Mouse (Mus musculus) CH12.LX (cell line): ENCODE measurements around the gene Kncn. TPM values are rescaled to one million over a fixed set of nuclear protein-coding genes. Genes with fewer than 3 reads are reported as not detected.

Experiments used
- DNase-seq: peaks from one replicate; pipeline ENCODE4 v3.0.0-alpha.2; 2013; ENCODE audit errors: extremely low read depth
- H3K27ac ChIP-seq: 2 replicates; pipeline ENCODE4 v1.5.1; 2012; ENCODE audit warnings: low read depth, mild to moderate bottlenecking, control low read depth, moderate library complexity; ENCODE audit not compliant: insufficient read depth
- H3K27me3 ChIP-seq: replicated peaks from 2 replicates; pipeline ENCODE3; 2012; ENCODE audit warnings: inconsistent platforms
- H3K36me3 ChIP-seq, 2 experiments: replicated peaks in 1 of 2; 2 replicates each; pipeline versions ENCODE3 to v1.6.1; 2012; ENCODE audit warnings: inconsistent platforms in 1 of 2, low read length in 1 of 2, mild to moderate bottlenecking in 1 of 2, mixed read lengths in 1 of 2, moderate library complexity in 1 of 2; ENCODE audit not compliant: control insufficient read depth in 1 of 2, insufficient read depth in 1 of 2
- H3K4me1 ChIP-seq, 2 experiments: 2 replicates each; pipeline ENCODE4 v1.6.1; 2012; ENCODE audit warnings: inconsistent platforms in 1 of 2, moderate library complexity in 1 of 2; ENCODE audit not compliant: insufficient read depth in 2 of 2, control insufficient read depth in 1 of 2
- H3K4me2 ChIP-seq: 2 replicates; pipeline ENCODE4 v1.6.1; 2012; ENCODE audit warnings: low read depth, mild to moderate bottlenecking, control low read depth; ENCODE audit not compliant: poor library complexity, insufficient read depth, severe bottlenecking
- H3K4me3 ChIP-seq, 3 experiments: fragments of 150-350 bp in 1 of 3; sonication (generic) in 1 of 3; replicated peaks in 1 of 3; 2 replicates each; pipeline versions ENCODE3 to v1.5.1; 2011 to 2012; ENCODE audit warnings: low read depth in 2 of 3, low read length in 2 of 3, mild to moderate bottlenecking in 2 of 3, moderate library complexity in 2 of 3, control low read depth in 1 of 3, improper control_type of control experiment in 1 of 3, inconsistent platforms in 1 of 3, mixed read lengths in 1 of 3; ENCODE audit not compliant: poor library complexity in 1 of 3
- H3K79me2 ChIP-seq: replicated peaks from 2 replicates; pipeline ENCODE4 v1.6.1; 2012; ENCODE audit warnings: mild to moderate bottlenecking, moderate library complexity; ENCODE audit not compliant: control insufficient read depth, poor library complexity, insufficient read depth, severe bottlenecking; ENCODE audit errors: extremely low read depth
- H3K9ac ChIP-seq: 2 replicates; pipeline ENCODE4 v1.6.1; 2012; ENCODE audit warnings: low read depth, mild to moderate bottlenecking, control low read depth, moderate library complexity; ENCODE audit not compliant: insufficient read depth
- H3K9me3 ChIP-seq: replicated peaks from 2 replicates; pipeline ENCODE3; 2012; ENCODE audit warnings: low read length, inconsistent platforms, mixed read lengths
- CHD2 ChIP-seq: IDR thresholded peaks from 2 replicates; pipeline ENCODE4 v1.6.1; 2011; ENCODE audit warnings: low read length, improper control_type of control experiment
- E2F4 ChIP-seq: IDR thresholded peaks from 2 replicates; pipeline ENCODE4 v1.6.1; 2011; ENCODE audit warnings: low read depth, low read length, improper control_type of control experiment; ENCODE audit not compliant: insufficient replicate concordance
- ELF1 ChIP-seq: IDR thresholded peaks from 2 replicates; pipeline ENCODE4 v1.6.1; 2014; ENCODE audit warnings: low read depth, mild to moderate bottlenecking, inconsistent platforms, low read length, improper control_type of control experiment
- EP300 ChIP-seq: IDR thresholded peaks from 2 replicates; pipeline ENCODE4 v1.6.1; 2011; ENCODE audit warnings: low read length, improper control_type of control experiment
- HCFC1 ChIP-seq: IDR thresholded peaks from 2 replicates; pipeline ENCODE4 v1.6.1; 2012; ENCODE audit warnings: low read depth, mild to moderate bottlenecking, inconsistent platforms, low read length, improper control_type of control experiment
- JUN ChIP-seq: IDR thresholded peaks from 2 replicates; pipeline ENCODE4 v1.6.1; 2011; ENCODE audit warnings: low read depth, mild to moderate bottlenecking, low read length, improper control_type of control experiment, moderate library complexity; ENCODE audit not compliant: insufficient read depth
- JUND ChIP-seq: conservative IDR thresholded peaks from 2 replicates; pipeline ENCODE4 v1.6.1; 2011; ENCODE audit warnings: low read depth, low read length, improper control_type of control experiment
- KAT2A ChIP-seq: IDR thresholded peaks from 2 replicates; pipeline ENCODE4 v1.6.1; 2012; ENCODE audit warnings: low read length, improper control_type of control experiment, inconsistent platforms; ENCODE audit not compliant: insufficient replicate concordance
- MAX ChIP-seq: IDR thresholded peaks from 2 replicates; pipeline ENCODE4 v1.6.1; 2011; ENCODE audit warnings: low read length, improper control_type of control experiment
- MEF2A ChIP-seq: IDR thresholded peaks from 2 replicates; pipeline ENCODE4 v1.6.1; 2014; ENCODE audit warnings: low read depth, mild to moderate bottlenecking, inconsistent platforms, low read length, improper control_type of control experiment, borderline replicate concordance
- MYC ChIP-seq: IDR thresholded peaks from 2 replicates; pipeline ENCODE4 v1.6.1; 2011; ENCODE audit warnings: low read depth, mild to moderate bottlenecking, improper control_type of control experiment, low read length
- NRF1 ChIP-seq: IDR thresholded peaks from 2 replicates; pipeline ENCODE4 v1.6.1; 2014; ENCODE audit warnings: low read depth, mild to moderate bottlenecking, inconsistent platforms, low read length, improper control_type of control experiment, moderate library complexity
- PAX5 ChIP-seq: IDR thresholded peaks from 2 replicates; pipeline ENCODE4 v1.6.1; 2012; ENCODE audit warnings: low read length, inconsistent platforms, mixed read lengths
- POLR2A ChIP-seq: IDR thresholded peaks from 2 replicates; pipeline ENCODE4 v1.6.1; 2011; ENCODE audit warnings: low read depth, mild to moderate bottlenecking, improper control_type of control experiment, low read length
- POLR2AphosphoS2 ChIP-seq: IDR thresholded peaks from 2 replicates; pipeline ENCODE4 v1.6.1; 2011; ENCODE audit warnings: low read depth, low read length, improper control_type of control experiment
- RCOR1 ChIP-seq: conservative IDR thresholded peaks from 2 replicates; pipeline ENCODE4 v1.6.1; 2012; ENCODE audit warnings: low read depth, mild to moderate bottlenecking, inconsistent platforms, low read length, improper control_type of control experiment
- SIN3A ChIP-seq: IDR thresholded peaks from 2 replicates; pipeline ENCODE4 v1.6.1; 2012; ENCODE audit warnings: low read length, improper control_type of control experiment, inconsistent platforms
- SMC3 ChIP-seq: IDR thresholded peaks from 2 replicates; pipeline ENCODE4 v1.6.1; 2011; ENCODE audit warnings: low read depth, low read length, improper control_type of control experiment
- TBP ChIP-seq: conservative IDR thresholded peaks from 2 replicates; pipeline ENCODE4 v1.6.1; 2011; ENCODE audit warnings: low read depth, low read length, improper control_type of control experiment
- UBTF ChIP-seq: IDR thresholded peaks from 2 replicates; pipeline ENCODE4 v1.6.1; 2012; ENCODE audit warnings: low read depth, mild to moderate bottlenecking, inconsistent platforms, low read length, improper control_type of control experiment, moderate library complexity
- USF1 ChIP-seq: IDR thresholded peaks from 2 replicates; pipeline ENCODE4 v1.6.1; 2014; ENCODE audit warnings: low read depth, mild to moderate bottlenecking, inconsistent platforms, low read length, improper control_type of control experiment
- ZKSCAN1 ChIP-seq: IDR thresholded peaks from 2 replicates; pipeline ENCODE4 v1.6.1; 2012; ENCODE audit warnings: low read depth, inconsistent platforms, low read length, improper control_type of control experiment, borderline replicate concordance
- ZMIZ1 ChIP-seq: IDR thresholded peaks from 2 replicates; pipeline ENCODE4 v1.6.1; 2012; ENCODE audit warnings: low read depth, mild to moderate bottlenecking, inconsistent platforms, low read length, improper control_type of control experiment
- dilution Hi-C: fragments of 300-500 bp; cut with MboI; formaldehyde crosslinking; loops from 2 replicates; pipeline ENCODE4 v1.14.3; 2020; ENCODE audit warnings: low sequenced_read_pairs; ENCODE audit not compliant: extremely low pct_unique_long_range_greater_than_20kb, extremely low pct_ligation_motif_present
- in situ Hi-C: fragments of 300-500 bp; cut with MboI; formaldehyde crosslinking; loops from 3 replicates; pipeline ENCODE4 v1.14.3; 2019; ENCODE audit warnings: low sequenced_read_pairs, low pct_ligation_motif_present, low pct_unique_long_range_greater_than_20kb, mixed read lengths
- polyA plus RNA-seq: library from polyadenylated mRNA; unstranded; fragments of >175 nt; gene quantifications from 2 replicates; pipeline ENCODE4 v1.2.1, GENCODE M21; 2012; ENCODE audit warnings: low read depth; ENCODE audit not compliant: insufficient read length
- total RNA-seq, 2 experiments: library from RNA; depleted of rRNA; stranded (reverse); fragments of 300-350 nt in 1 of 2; fragments of >200 nt in 1 of 2; gene quantifications; 2 replicates each; pipeline ENCODE4 v1.2.3; 2012 to 2014

Gene Kncn
- total and polyA plus RNA-seq, 3 experiments = not detected

DNA sequence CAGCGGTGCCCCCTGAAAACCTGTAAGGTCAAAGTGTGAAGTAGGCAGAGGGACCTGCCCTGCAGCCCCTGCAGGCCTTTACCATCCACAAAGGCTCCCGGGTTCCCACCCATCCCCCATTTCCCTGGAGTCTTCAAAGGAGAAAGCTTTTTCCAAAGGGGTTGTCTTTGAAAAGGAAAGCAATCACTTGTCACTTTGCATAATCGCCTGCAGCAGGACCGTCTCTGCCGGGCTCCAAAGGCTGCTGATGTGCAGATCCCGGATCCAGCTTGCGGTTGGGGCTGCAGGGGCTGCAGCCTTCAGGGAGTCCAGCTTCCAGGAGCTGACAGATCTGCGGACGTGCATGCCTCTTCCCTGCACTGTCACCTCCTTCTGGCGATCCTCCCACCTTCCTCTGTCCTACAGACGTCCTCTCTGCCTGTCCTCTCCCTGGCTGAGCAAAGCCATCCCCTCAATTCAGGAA is 6.0 kb upstream of the Kncn start:
- H3K79me2 ChIP-seq = no peaks in the 10 kb centered on the region
- in situ Hi-C loops (no loop called here), dilution Hi-C loops (no loop called here)
- no peak overlapping the region for H3K4me2 ChIP-seq
- H3K4me1 ChIP-seq = no peaks in the 10 kb centered on the region
- H3K9me3 ChIP-seq = no peaks in the 10 kb centered on the region
- no peak overlapping the region for H3K27ac ChIP-seq
- TF ChIP-seq POLR2A = no peak
- TF ChIP-seq NRF1 = no peak
- TF ChIP-seq KAT2A = no peak
- no peak for TF ChIP-seq RCOR1
- TF ChIP-seq E2F4 = no peak
- TF ChIP-seq SIN3A = no peak
- no peak for TF ChIP-seq HCFC1
- TF ChIP-seq MYC = no peak
- no peak for TF ChIP-seq EP300
- no peak for TF ChIP-seq USF1
- no peak for TF ChIP-seq SMC3
- no peak for DNase-seq
- H3K36me3 ChIP-seq = peaks cover 49 to 71% of the 10 kb centered on the region in 2 experiments
- H3K9ac ChIP-seq = no peak overlapping the region
- peaks cover 2% of the 10 kb centered on the region for H3K27me3 ChIP-seq
- H3K4me3 ChIP-seq = no peak overlapping the region

- in situ Hi-C loops = no loop called here
- H3K4me1 ChIP-seq = no peaks in the 10 kb centered on the region
- peaks cover 3% of the 10 kb centered on the region for H3K27me3 ChIP-seq
- no peaks in the 10 kb centered on the region for H3K9me3 ChIP-seq
- DNase-seq = no peak
- TF ChIP-seq JUND = no peak
- TF ChIP-seq, all 38 proteins: peak for 0
- no peaks in the 10 kb centered on the region for H3K79me2 ChIP-seq
- H3K27ac ChIP-seq = no peak overlapping the region
- H3K9ac ChIP-seq = no peak overlapping the region
- H3K4me3 ChIP-seq = no peak overlapping the region
- no peak overlapping the region for H3K4me2 ChIP-seq
- H3K36me3 ChIP-seq = peaks cover 44 to 65% of the 10 kb centered on the region in 2 experiments
- dilution Hi-C loops = no loop called here
Measured at GRCm38 (mm10) chr4:115878828-115879227, 5.4 kb upstream of the Kncn start.

DNA sequence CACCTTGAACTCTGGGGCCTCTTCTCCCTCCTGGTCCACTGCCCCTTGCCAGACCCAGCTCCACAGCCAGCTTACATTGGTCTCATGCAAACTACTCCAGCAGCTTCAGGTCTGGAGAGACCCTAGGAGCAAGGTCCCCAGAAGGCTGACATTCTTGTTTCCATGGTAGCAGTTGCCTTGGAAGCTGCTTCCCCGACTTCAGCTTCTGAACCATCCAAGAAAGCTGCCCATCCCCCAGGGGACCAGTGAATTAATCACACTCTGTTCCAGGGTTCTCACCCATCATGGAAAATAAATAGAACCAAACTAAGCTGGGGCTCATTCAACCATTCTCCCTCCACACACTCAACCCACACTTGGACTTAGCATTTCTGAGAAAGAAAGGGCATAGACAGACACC is 3.0 kb upstream of the Kncn start:
- H3K27ac ChIP-seq = no peak overlapping the region
- no peak overlapping the region for H3K4me2 ChIP-seq
- no peak overlapping the region for H3K9ac ChIP-seq
- TF ChIP-seq E2F4 (no peak), JUN (no peak), EP300 (no peak), TBP (no peak), UBTF (no peak), NRF1 (no peak), POLR2AphosphoS2 (no peak), KAT2A (no peak), ZKSCAN1 (no peak), PAX5 (no peak), MYC (no peak), ELF1 (no peak), MEF2A (no peak), CHD2 (no peak), ZMIZ1 (no peak), MAX (no peak), RCOR1 (no peak)
- dilution Hi-C loops = no loop called here
- H3K27me3 ChIP-seq = peaks cover 18% of the 10 kb centered on the region
- no peaks in the 10 kb centered on the region for H3K79me2 ChIP-seq
- no peak overlapping the region for H3K4me3 ChIP-seq
- peaks cover 22 to 41% of the 10 kb centered on the region in 2 experiments for H3K36me3 ChIP-seq
- in situ Hi-C loops = no loop called here
- H3K9me3 ChIP-seq = no peaks in the 10 kb centered on the region
- DNase-seq = no peak
- no peaks in the 10 kb centered on the region for H3K4me1 ChIP-seq
